Mouse (Mus musculus) limb, embryonic 13.5 days (tissue): ENCODE measurements around the gene Hyls1. TPM values are rescaled to one million over a fixed set of nuclear protein-coding genes. Genes with fewer than 3 reads are reported as not detected.

Experiments
- ATAC-seq: fragments of 200-750 bp; cut with Nextera tagmentation; 2 replicates; pipeline ENCODE4 v1.8.0; 2017; ENCODE audit warnings: low read depth, moderate number of reproducible peaks, moderate TSS enrichment; ENCODE audit not compliant: low FRiP score
- H3K27ac ChIP-seq: fragments of 300-500 bp; sonication (generic); 2 replicates; pipeline ENCODE4 v1.5.1; 2015; ENCODE audit warnings: inconsistent platforms, mild to moderate bottlenecking, moderate library complexity
- H3K27me3 ChIP-seq: fragments of 300-500 bp; sonication (generic); 2 replicates; pipeline ENCODE4 v1.6.1; 2015; ENCODE audit warnings: mild to moderate bottlenecking, inconsistent platforms
- H3K36me3 ChIP-seq: fragments of 300-500 bp; sonication (generic); 2 replicates; pipeline ENCODE4 v1.6.1; 2015; ENCODE audit warnings: inconsistent platforms, mild to moderate bottlenecking, moderate library complexity
- H3K4me1 ChIP-seq: fragments of 300-500 bp; sonication (generic); 2 replicates; pipeline ENCODE4 v1.6.1; 2015; ENCODE audit warnings: inconsistent platforms
- H3K4me2 ChIP-seq: fragments of 300-500 bp; sonication (generic); replicated peaks from 2 replicates; pipeline ENCODE4 v1.6.1; 2015; ENCODE audit warnings: inconsistent platforms, mild to moderate bottlenecking, moderate library complexity
- H3K4me3 ChIP-seq: fragments of 300-500 bp; sonication (generic); 2 replicates; pipeline ENCODE4 v1.5.1; 2015; ENCODE audit warnings: moderate library complexity, mild to moderate bottlenecking, inconsistent platforms
- H3K9ac ChIP-seq: fragments of 300-500 bp; sonication (generic); 2 replicates; pipeline ENCODE4 v1.6.1; 2015; ENCODE audit warnings: mild to moderate bottlenecking, inconsistent platforms
- H3K9me3 ChIP-seq: fragments of 300-500 bp; sonication (generic); 2 replicates; pipeline ENCODE4 v1.6.1; 2016; ENCODE audit warnings: inconsistent platforms
- WGBS: fragments of 180-500 bp; shearing (Covaris S2); methylation state at CpG from one replicate; pipeline ENCODE4 v1.1.7; 2015; 5-methylcytosine and 5-hydroxymethylcytosine counted together
- polyA plus RNA-seq: library from polyadenylated mRNA; unstranded; fragments of >200 nt; fragmentation: Nextera tagmentation; extraction: Ambion mirVana; gene quantifications from 2 replicates; pipeline ENCODE4 v1.2.1, GENCODE M21; 2015

The Hyls1 gene
- polyA plus RNA-seq, 1 experiment from 2014 or later = 18.2 TPM

DNA sequence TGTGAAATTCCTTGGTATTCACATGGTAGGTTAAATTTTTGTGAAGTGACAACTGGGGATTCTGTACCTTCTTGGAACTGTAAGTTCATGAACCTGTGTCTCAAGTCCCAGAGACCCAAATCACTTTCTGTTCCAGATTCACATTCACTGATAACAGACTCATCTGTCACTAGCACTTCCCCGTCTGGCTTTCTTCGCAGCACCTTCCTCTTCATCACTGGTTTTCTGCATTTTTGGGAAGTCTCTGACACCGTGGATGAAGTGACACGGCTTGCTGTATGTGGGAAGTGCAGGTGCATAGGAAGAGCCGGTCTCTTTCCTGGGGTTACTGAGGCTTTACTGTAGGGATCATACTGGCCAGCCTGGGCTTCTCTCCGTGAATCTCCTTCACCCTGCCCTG is 8.6 kb downstream of the Hyls1 start:
- no peak overlapping the region for H3K4me2 ChIP-seq
- H3K27ac ChIP-seq = no peak overlapping the region
- H3K4me3 ChIP-seq = no peak overlapping the region
- WGBS = 91% methylated on average over 6 of the region's 6 CpGs
- peaks cover 21% of the 10 kb centered on the region for H3K4me1 ChIP-seq
- H3K9ac ChIP-seq = no peak overlapping the region
- H3K9me3 ChIP-seq = no peaks in the 10 kb centered on the region
- H3K27me3 ChIP-seq = peaks cover 8% of the 10 kb centered on the region; the same call in 1 of the 2 replicates
- no peak for ATAC-seq
- peaks cover 34% of the 10 kb centered on the region for H3K36me3 ChIP-seq

DNA sequence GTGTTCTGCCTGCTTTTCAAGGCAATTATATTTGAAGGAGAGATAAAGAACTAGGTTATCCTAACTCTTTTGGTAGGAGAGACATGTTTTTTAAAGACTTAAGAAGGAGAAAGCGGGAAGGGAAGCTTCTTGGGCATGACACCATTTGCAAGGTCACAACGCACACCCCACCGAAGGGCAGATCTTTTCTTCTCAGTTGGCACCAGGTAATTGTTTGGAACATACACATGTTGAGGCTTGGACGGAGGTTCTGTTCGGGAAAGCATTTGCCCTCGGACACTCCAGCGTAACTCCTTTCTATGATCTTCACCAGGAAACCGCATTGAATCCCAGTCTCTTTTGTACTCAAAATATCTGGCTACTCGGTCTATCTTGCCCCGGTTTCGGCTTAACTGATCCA is 9.1 kb downstream of the Hyls1 start:
- Histone ChIP-seq H3K4me1 (peaks cover 21% of the 10 kb centered on the region), H3K4me2 (no peak overlapping the region), H3K4me3 (no peak overlapping the region), H3K36me3 (peaks cover 29% of the 10 kb centered on the region), H3K9me3 (no peaks in the 10 kb centered on the region), H3K27ac (no peak overlapping the region), H3K27me3 (peaks cover 8% of the 10 kb centered on the region; the same call in 1 of the 2 replicates), H3K9ac (no peak overlapping the region)
- no peak for ATAC-seq
- WGBS = 95% methylated on average over 11 of the region's 11 CpGs

DNA sequence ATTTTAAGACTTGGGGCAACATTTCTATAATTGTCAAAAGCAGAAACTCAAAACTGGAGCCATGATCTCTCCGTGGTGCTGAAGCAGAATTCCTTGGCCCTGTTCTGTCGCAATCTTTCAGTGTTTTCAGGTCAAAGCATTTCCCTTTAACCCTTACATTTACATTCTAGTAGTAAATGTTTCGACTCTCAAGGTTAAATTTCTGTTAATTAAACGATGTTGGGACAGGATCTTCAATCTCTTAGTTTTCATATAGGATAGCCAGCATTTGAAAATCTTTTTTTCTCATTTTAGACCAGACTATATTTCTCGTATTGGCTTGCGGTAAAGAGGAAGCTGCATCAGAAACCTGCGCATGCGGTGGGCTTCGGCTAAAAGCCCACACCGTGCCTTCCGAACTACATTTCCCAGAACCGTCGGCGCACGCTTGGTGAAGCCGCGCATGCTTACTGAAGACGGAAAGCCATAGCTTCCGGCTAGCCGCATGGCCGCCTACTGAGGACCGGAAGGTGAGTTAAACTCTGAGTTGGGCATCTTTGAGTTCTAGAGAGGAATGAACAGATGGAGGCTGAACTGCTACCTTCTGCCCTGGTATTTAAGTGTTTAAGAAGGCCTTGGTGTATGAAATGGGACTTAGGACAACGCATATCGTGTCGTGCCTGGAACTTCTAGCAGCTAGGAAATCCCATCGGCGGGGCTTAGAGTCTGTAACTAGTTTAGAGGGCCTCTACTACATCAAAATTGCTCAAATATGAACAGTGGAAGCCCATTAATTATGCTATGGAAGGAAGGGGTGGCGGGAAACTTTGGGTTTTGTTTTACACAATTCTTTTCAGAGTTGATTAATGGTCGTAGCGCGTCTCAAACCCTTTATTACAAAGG is 10.9 kb downstream of the Hyls1 start:
- ATAC-seq = peak; percentile 93
- H3K27ac ChIP-seq = peak overlapping the region; percentile 75
- 2% methylated on average over 31 of the region's 31 CpGs for WGBS
- H3K4me2 ChIP-seq = peak overlapping the region; percentile 98
- H3K9me3 ChIP-seq = no peaks in the 10 kb centered on the region
- H3K4me1 ChIP-seq = peaks cover 21% of the 10 kb centered on the region
- peak overlapping the region; percentile 78 for H3K9ac ChIP-seq
- peaks cover 12% of the 10 kb centered on the region for H3K36me3 ChIP-seq
- H3K27me3 ChIP-seq = peaks cover 8% of the 10 kb centered on the region; the same call in 1 of the 2 replicates
- H3K4me3 ChIP-seq = peak overlapping the region; percentile 73

DNA sequence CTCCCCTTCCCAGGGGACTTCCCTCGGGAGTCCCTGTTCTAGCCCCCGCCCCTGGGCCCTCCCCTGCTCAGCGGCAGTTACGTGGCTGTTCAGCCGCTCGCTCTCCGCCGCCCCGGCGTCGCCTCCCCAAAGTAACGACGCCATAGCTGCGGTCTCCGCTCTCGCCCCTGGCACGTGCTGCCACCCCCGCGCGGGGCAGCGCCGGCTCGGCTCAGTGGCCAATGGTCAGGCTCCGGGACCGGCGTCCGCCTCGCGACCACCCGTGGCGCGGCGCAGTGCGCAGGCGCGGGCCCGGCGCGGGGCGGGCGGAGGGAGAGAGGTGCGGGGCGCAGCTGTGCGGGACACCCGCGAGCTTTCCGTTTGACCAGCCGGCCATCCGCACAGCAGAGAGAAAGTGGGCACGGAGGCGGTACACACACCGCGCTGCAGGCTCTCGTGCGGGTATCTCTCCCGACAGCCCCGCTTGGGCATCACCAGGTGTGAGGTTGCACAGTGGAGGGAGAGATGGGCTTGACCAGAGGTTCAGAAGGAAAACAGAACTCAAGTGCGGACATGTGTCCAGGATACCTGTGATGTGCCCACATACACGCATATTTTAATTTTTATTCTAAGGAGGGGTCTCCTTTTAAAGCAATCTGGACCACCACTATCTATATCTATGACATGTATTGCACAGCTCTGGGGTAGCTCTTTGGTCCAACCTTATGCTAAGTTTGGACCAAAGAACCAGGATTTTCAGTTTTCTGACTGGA is 11.8 kb downstream of the Hyls1 start, which contains the start of the genes Ddx25 and Pus3:
TSS of gene Ddx25 (minus strand) at position 272 of the 752 bp plus-strand sequence.
TSS of gene Pus3 (plus strand) at position 339 of the 752 bp plus-strand sequence.
- Histone ChIP-seq H3K9me3 (no peaks in the 10 kb centered on the region), H3K27me3 (peaks cover 8% of the 10 kb centered on the region; the same call in 1 of the 2 replicates), H3K36me3 (peaks cover 12% of the 10 kb centered on the region), H3K4me3 (peak within 1 kb of the TSS; percentile 73), H3K27ac (peak within 1 kb of the TSS; percentile 75), H3K4me2 (peak within 1 kb of the TSS; percentile 98), H3K4me1 (peaks cover 21% of the 10 kb centered on the region), H3K9ac (peak within 1 kb of the TSS; percentile 78)
- WGBS = 1% methylated on average over 59 of the region's 59 CpGs
- peak; percentile 81 for ATAC-seq

DNA sequence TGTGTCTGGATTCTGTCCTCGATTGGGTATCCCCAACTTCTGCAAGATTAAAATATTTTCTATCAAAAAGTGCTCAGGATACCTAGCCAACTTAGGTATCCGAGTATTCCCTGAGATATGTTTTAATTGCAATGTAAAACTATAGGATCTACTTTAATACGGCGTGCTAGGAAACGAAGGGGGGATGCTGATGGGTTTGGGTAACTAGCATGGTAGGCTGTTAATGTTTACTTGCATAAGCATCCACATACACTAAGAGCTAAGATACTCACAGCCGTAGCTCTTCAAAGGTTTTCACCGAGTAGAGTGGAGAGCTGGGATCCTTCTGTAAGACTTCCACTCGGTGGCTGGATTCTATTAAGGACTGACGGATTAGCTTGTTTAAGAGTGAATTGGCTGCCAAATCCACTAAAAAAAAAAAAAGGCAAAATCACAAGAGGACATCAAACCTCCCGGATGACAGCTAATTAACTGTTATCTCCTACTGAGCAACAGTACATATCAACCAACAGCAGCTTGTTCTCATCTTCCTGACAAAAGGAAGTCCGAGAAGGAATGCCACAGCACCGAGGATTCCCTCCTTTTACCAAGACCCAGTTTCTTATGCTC is 13.6 kb downstream of the Hyls1 start:
- Histone ChIP-seq H3K4me2 (no peak overlapping the region), H3K27ac (no peak overlapping the region), H3K4me3 (no peak overlapping the region), H3K27me3 (peaks cover 8% of the 10 kb centered on the region; the same call in 1 of the 2 replicates), H3K36me3 (peaks cover 8% of the 10 kb centered on the region), H3K4me1 (peaks cover 21% of the 10 kb centered on the region), H3K9ac (no peak overlapping the region), H3K9me3 (no peaks in the 10 kb centered on the region)
- 55% methylated on average over 12 of the region's 12 CpGs for WGBS
- no peak for ATAC-seq

DNA sequence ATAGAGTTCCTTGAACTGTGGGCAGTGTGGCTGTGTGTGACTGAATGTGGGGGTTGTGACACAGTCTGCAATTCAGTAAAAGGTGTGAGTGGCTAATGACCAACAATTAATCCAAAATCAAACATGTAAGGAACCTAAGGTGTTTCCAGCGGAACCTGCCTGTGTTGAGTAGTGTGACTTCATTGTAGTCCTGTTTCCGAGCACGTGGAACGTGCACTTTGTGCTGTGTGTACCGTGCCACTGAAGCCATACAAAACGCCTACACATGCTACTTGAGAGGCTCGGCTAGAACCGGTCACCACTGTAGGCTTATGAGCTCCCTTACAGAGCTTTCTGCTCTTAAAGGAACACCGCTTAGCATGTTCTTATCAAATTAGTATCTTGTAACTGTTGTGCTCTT is 21.7 kb downstream of the Hyls1 start:
- Histone ChIP-seq H3K27ac (no peak overlapping the region), H3K9me3 (no peaks in the 10 kb centered on the region), H3K36me3 (no peaks in the 10 kb centered on the region), H3K27me3 (no peaks in the 10 kb centered on the region), H3K4me2 (no peak overlapping the region), H3K9ac (no peak overlapping the region), H3K4me3 (no peak overlapping the region), H3K4me1 (no peaks in the 10 kb centered on the region; the same call in 1 of the 2 replicates)
- no peak for ATAC-seq
- WGBS = 77% methylated on average over 9 of the region's 9 CpGs

DNA sequence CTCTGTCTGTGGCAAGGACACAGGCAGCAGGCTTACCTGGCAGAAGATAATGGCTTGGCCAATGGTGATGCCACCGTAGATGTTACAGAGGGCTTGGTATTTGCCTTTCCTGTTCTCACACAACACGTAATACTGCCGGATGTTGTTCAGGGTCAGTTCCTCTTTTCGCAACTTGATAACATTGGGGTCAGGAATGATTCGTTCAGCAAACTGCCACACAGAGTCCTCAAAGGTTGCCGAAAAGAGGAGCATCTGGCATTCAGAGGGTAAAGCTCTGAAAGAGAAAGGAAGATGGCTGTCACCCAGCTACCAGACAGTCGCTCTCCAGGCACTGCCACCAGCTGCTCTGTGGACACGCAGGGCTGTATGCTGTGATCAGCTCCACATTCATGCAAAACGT is 23.5 kb downstream of the Hyls1 start:
- no peaks in the 10 kb centered on the region for H3K27me3 ChIP-seq
- WGBS = 86% methylated on average over 9 of the region's 9 CpGs
- no peaks in the 10 kb centered on the region for H3K9me3 ChIP-seq
- no peak overlapping the region for H3K27ac ChIP-seq
- H3K4me1 ChIP-seq = no peaks in the 10 kb centered on the region; the same call in 1 of the 2 replicates
- H3K9ac ChIP-seq = no peak overlapping the region
- H3K36me3 ChIP-seq = no peaks in the 10 kb centered on the region
- H3K4me3 ChIP-seq = no peak overlapping the region
- H3K4me2 ChIP-seq = no peak overlapping the region
- no peak for ATAC-seq

DNA sequence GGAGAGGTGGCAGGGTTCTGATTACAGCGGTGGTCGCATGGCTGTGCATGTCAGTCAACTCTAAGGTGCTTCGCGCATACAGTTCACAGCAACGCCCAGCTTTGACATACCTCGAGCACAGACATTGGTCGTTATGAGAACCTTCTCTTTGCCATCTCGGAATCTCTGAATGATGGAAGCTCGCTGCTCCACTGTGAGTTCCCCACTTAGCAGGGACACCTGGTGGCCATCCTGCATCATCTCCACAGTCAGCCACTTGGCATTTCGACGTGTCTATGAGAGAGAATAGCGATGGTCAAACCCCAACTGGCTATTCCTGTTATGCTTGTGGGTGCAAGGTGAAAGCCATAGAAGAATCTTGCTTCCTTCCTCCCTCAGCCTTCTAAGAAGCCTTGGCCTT is 24.5 kb downstream of the Hyls1 start:
- H3K36me3 ChIP-seq = no peaks in the 10 kb centered on the region
- no peak overlapping the region for H3K9ac ChIP-seq
- H3K9me3 ChIP-seq = no peaks in the 10 kb centered on the region
- H3K4me3 ChIP-seq = no peak overlapping the region
- H3K4me1 ChIP-seq = no peaks in the 10 kb centered on the region; the same call in 1 of the 2 replicates
- H3K4me2 ChIP-seq = no peak overlapping the region
- no peaks in the 10 kb centered on the region for H3K27me3 ChIP-seq
- no peak overlapping the region for H3K27ac ChIP-seq
- 71% methylated on average over 12 of the region's 12 CpGs for WGBS
- ATAC-seq = no peak

DNA sequence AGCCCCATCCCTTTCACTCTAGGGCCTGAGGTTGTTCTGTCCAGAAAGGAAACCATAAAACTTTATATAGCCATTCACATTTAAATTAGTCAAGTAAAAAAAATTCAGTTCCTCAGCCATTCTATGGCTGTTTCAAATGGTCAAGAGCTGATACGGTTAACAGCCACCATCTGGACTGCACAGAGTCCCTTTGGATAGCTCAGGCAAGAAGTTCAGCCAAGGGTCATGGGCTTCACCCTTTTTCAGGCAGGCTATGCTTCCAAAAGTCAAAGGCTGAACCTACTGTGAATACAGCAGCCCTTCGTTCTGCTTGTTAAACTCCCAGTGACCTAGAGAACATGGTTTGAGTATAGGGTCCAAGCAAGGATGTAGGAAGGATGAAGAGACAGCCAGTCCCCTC is 25.5 kb downstream of the Hyls1 start:
- 34% methylated on average over 2 of the region's 2 CpGs for WGBS
- Histone ChIP-seq H3K27me3 (no peaks in the 10 kb centered on the region), H3K27ac (no peak overlapping the region), H3K4me2 (no peak overlapping the region), H3K36me3 (no peaks in the 10 kb centered on the region), H3K9me3 (no peaks in the 10 kb centered on the region), H3K4me1 (no peaks in the 10 kb centered on the region; the same call in 1 of the 2 replicates), H3K4me3 (no peak overlapping the region), H3K9ac (no peak overlapping the region)
- ATAC-seq = no peak

DNA sequence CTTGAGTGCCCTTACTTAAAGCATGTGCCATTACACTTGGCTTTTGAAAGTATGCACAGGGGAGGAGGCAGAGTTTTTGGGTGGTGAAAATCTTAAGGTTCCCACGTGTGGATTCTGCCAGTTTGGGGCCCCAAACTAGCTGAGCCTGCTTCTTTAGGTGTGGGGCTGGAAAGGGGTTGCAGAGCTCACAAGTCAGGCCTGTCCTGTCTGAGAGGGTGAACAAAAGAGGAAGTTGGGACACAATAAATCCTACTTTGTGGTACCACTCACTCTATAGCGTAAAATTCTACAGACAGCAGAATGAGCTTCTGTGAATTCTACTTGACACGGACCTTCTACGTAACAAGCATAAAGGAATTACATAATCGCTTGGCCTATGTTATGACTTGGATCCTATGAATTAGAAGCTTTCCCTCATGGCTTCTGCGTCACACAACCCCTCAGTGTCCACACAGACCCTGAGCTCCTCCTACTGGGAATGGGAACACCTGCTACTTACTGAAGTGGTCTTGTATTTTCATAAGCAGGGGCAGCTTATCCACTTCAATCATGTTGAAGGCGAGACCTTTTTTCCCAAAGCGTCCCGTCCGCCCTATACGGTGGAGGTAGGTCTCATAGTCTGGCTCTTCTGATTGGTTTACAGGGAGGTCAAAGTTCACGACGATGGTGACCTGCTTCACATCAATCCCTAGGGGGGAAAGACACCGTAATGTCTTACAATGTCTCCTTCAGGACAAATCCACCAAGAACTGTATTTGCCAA is 26.9 kb downstream of the Hyls1 start:
- Histone ChIP-seq H3K4me2 (no peak overlapping the region), H3K4me3 (no peak overlapping the region), H3K9me3 (no peaks in the 10 kb centered on the region), H3K36me3 (no peaks in the 10 kb centered on the region), H3K27ac (no peak overlapping the region), H3K27me3 (no peaks in the 10 kb centered on the region), H3K9ac (no peak overlapping the region), H3K4me1 (peaks cover 3% of the 10 kb centered on the region)
- 85% methylated on average over 14 of the region's 14 CpGs for WGBS
- no peak for ATAC-seq

DNA sequence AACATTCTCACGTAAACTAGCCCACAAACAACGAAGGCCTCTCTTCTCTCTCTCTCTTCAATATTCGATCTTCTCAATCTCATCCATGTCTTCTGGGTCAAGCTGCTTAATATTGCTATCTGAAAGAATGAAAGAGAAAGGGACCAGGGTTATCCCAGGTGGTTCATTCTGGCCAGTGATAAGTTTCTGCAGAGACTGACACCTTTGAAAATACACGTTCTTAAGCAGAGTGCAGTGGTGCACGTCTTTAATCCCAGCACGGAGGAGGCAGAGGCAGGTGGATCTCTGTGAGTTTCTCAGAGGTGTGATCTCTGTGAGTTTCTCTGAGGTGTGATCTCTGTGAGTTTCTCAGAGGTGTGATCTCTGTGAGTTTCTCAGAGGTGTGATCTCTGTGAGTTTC is 28.3 kb downstream of the Hyls1 start:
- no peak overlapping the region for H3K9ac ChIP-seq
- ATAC-seq = no peak

More for the DNA sequence above, 28.3 kb downstream of the Hyls1 start:
- Histone ChIP-seq H3K27ac (no peak overlapping the region), H3K36me3 (no peaks in the 10 kb centered on the region), H3K27me3 (no peaks in the 10 kb centered on the region), H3K4me1 (peaks cover 11% of the 10 kb centered on the region), H3K9me3 (no peaks in the 10 kb centered on the region), H3K4me3 (no peak overlapping the region), H3K4me2 (no peak overlapping the region)
- WGBS = 66% methylated on average over 6 of the region's 6 CpGs
